Mouse (Mus musculus): ENCODE data around the gene Rapgef6.

DNA sequence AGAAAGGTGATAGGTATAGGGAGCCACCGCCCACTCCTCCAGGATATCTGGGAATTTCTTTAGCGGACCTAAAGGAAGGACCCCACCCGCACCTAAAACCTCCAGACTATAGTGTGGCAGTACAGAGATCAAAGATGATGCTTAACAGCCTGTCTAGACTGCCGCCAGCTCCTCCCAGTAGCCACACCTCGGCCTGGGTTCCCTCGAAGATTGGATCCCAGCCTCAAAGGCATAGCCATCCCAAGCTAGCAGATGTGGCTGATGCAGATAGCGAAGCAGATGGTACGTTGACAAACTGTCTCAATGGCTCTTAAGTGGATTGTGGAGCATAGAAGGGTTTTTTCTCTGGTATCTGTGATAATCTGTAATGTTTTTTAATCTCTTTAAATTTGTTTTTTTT is 171.6 kb downstream of the Rapgef6 start:
- TF ChIP-seq MYOD1 (IDR thresholded peaks at IDR 0.05; ENCODE audit: control insufficient read depth, insufficient read length, low read depth) (no peak), CTCF (IDR thresholded peaks at IDR 0.05; ENCODE audit: control insufficient read depth, insufficient read depth, insufficient read length) (no peak), MAX (IDR thresholded peaks at IDR 0.05) (no peak), CEBPB (IDR thresholded peaks at IDR 0.05; ENCODE audit: low read depth) (no peak), FOSL1 (IDR thresholded peaks at IDR 0.05; ENCODE audit: insufficient read depth, low read length, poor library complexity, severe bottlenecking) (no peak), USF1 (IDR thresholded peaks at IDR 0.05; ENCODE audit: low read depth) (no peak), MYOG (IDR thresholded peaks at IDR 0.05; ENCODE audit: control insufficient read depth, extremely low read depth, insufficient read length) (no peak)

Measured in C2C12 (cell line).